Mouse (Mus musculus) stomach, embryonic 15.5 days (tissue): ENCODE results near the gene Erh. TPM values are rescaled to one million over a fixed set of nuclear protein-coding genes. Genes with fewer than 3 reads are reported as not detected.
A peak's percentile ranks its signal among the peaks of the same experiment; 100 is the strongest.

Experiments
- ATAC-seq: fragments of 200-750 bp; cut with Nextera tagmentation; 2 replicates; pipeline ENCODE4 v1.8.0; 2017; ENCODE audit warnings: low read depth, moderate number of reproducible peaks, moderate TSS enrichment; ENCODE audit not compliant: insufficient read depth, low FRiP score
- H3K27ac ChIP-seq: fragments of 300-500 bp; sonication (generic); 2 replicates; pipeline ENCODE4 v1.5.1; 2015; ENCODE audit warnings: mild to moderate bottlenecking, inconsistent platforms
- H3K27me3 ChIP-seq: fragments of 300-500 bp; sonication (generic); replicated peaks from 2 replicates; pipeline ENCODE4 v1.6.1; 2015; ENCODE audit warnings: inconsistent platforms
- H3K36me3 ChIP-seq: fragments of 300-500 bp; sonication (generic); 2 replicates; pipeline ENCODE4 v1.6.1; 2015; ENCODE audit warnings: inconsistent platforms
- H3K4me1 ChIP-seq: fragments of 300-500 bp; sonication (generic); 2 replicates; pipeline ENCODE4 v1.6.1; 2015; ENCODE audit warnings: inconsistent platforms
- H3K4me2 ChIP-seq: fragments of 300-500 bp; sonication (generic); 2 replicates; pipeline ENCODE4 v1.6.1; 2015; ENCODE audit warnings: mild to moderate bottlenecking, inconsistent platforms
- H3K4me3 ChIP-seq: fragments of 300-500 bp; sonication (generic); replicated peaks from 2 replicates; pipeline ENCODE4 v1.5.1; 2015; ENCODE audit warnings: inconsistent platforms
- H3K9ac ChIP-seq: fragments of 300-500 bp; sonication (generic); 2 replicates; pipeline ENCODE4 v1.6.1; 2015; ENCODE audit warnings: inconsistent platforms
- H3K9me3 ChIP-seq: fragments of 300-500 bp; sonication (generic); 2 replicates; pipeline ENCODE4 v1.6.1; 2016; ENCODE audit warnings: inconsistent platforms
- WGBS: fragments of 180-500 bp; shearing (Covaris S2); methylation state at CpG from one replicate; pipeline ENCODE4 v1.1.7; 2015; 5-methylcytosine and 5-hydroxymethylcytosine counted together
- polyA plus RNA-seq: library from polyadenylated mRNA; unstranded; fragments of >200 nt; fragmentation: Nextera tagmentation; extraction: Ambion mirVana; gene quantifications from 2 replicates; pipeline ENCODE4 v1.2.1, GENCODE M21; 2015

Gene Erh
- polyA plus RNA-seq, 1 experiment from 2014 or later: 258 TPM

- Histone ChIP-seq H3K4me2 (no peak overlapping the region), H3K4me1 (no peaks in the 10 kb centered on the region), H3K36me3 (no peaks in the 10 kb centered on the region), H3K9ac (no peak overlapping the region), H3K27me3 (no peaks in the 10 kb centered on the region), H3K9me3 (no peaks in the 10 kb centered on the region), H3K4me3 (no peak overlapping the region), H3K27ac (no peak overlapping the region)
- WGBS: 71% methylated on average over 3 of the region's 3 CpGs
- no peak for ATAC-seq
Observed at GRCm38 (mm10) chr12:80609928-80610327, 34.2 kb downstream of the Erh start.

GRCm38 (mm10) chr12:80608576-80608975 is 35.6 kb downstream of the Erh start:
- Histone ChIP-seq H3K9ac (no peak overlapping the region), H3K9me3 (no peaks in the 10 kb centered on the region), H3K4me2 (no peak overlapping the region), H3K27ac (no peak overlapping the region), H3K4me3 (no peak overlapping the region), H3K4me1 (peaks cover 11% of the 10 kb centered on the region), H3K27me3 (no peaks in the 10 kb centered on the region), H3K36me3 (no peaks in the 10 kb centered on the region)
- ATAC-seq: no peak
- 83% methylated on average over 1 of the region's 1 CpGs for WGBS

GRCm38 (mm10) chr12:80604218-80604617 is 39.9 kb downstream of the Erh start:
- Histone ChIP-seq H3K4me1 (peaks cover 18% of the 10 kb centered on the region), H3K4me3 (no peak overlapping the region), H3K27me3 (no peaks in the 10 kb centered on the region), H3K36me3 (no peaks in the 10 kb centered on the region), H3K9ac (no peak overlapping the region), H3K9me3 (no peaks in the 10 kb centered on the region), H3K27ac (peak overlapping the region; percentile 62), H3K4me2 (no peak overlapping the region)
- ATAC-seq: no peak
- WGBS: 86% methylated on average over 2 of the region's 2 CpGs

- no peaks in the 10 kb centered on the region for H3K36me3 ChIP-seq
- peaks cover 25% of the 10 kb centered on the region for H3K4me1 ChIP-seq
- no peak overlapping the region for H3K9ac ChIP-seq
- no peaks in the 10 kb centered on the region for H3K27me3 ChIP-seq
- peak overlapping the region; percentile 3; the same call in 1 of the 2 replicates for H3K4me2 ChIP-seq
- H3K27ac ChIP-seq: peak overlapping the region; percentile 62
- peak; percentile 41; the same call in 1 of the 2 replicates for ATAC-seq
- no peak overlapping the region for H3K4me3 ChIP-seq
- H3K9me3 ChIP-seq: no peaks in the 10 kb centered on the region
- 13% methylated on average over 4 of the region's 4 CpGs for WGBS
Observed at GRCm38 (mm10) chr12:80603566-80603965, 40.6 kb downstream of the Erh start.

- no peak overlapping the region for H3K27ac ChIP-seq
- no peak for ATAC-seq
- no peaks in the 10 kb centered on the region for H3K9me3 ChIP-seq
- 85% methylated on average over 5 of the region's 5 CpGs for whole genome bisulfite sequencing
- H3K4me2 ChIP-seq: no peak overlapping the region
- no peak overlapping the region for H3K9ac ChIP-seq
- H3K4me3 ChIP-seq: no peak overlapping the region
- no peaks in the 10 kb centered on the region for H3K36me3 ChIP-seq
- peaks cover 32% of the 10 kb centered on the region for H3K4me1 ChIP-seq
- H3K27me3 ChIP-seq: no peaks in the 10 kb centered on the region
Observed at GRCm38 (mm10) chr12:80602432-80602831, 41.7 kb downstream of the Erh start.

GRCm38 (mm10) chr12:80601597-80602269 is 42.4 kb downstream of the Erh start:
- WGBS: 80% methylated on average over 9 of the region's 9 CpGs
- H3K9ac ChIP-seq: no peak overlapping the region
- peaks cover 32% of the 10 kb centered on the region for H3K4me1 ChIP-seq
- H3K4me2 ChIP-seq: no peak overlapping the region
- H3K27ac ChIP-seq: no peak overlapping the region
- no peaks in the 10 kb centered on the region for H3K36me3 ChIP-seq
- no peak overlapping the region for H3K4me3 ChIP-seq
- no peaks in the 10 kb centered on the region for H3K27me3 ChIP-seq
- H3K9me3 ChIP-seq: no peaks in the 10 kb centered on the region
- no peak for ATAC-seq

GRCm38 (mm10) chr12:80598756-80599155 is 45.4 kb downstream of the Erh start:
- Histone ChIP-seq H3K9me3 (no peaks in the 10 kb centered on the region), H3K4me1 (peaks cover 22% of the 10 kb centered on the region), H3K27ac (peak overlapping the region; percentile 48; the same call in 1 of the 2 replicates), H3K27me3 (no peaks in the 10 kb centered on the region), H3K36me3 (no peaks in the 10 kb centered on the region), H3K4me3 (no peak overlapping the region), H3K4me2 (no peak overlapping the region), H3K9ac (no peak overlapping the region)
- 45% methylated on average over 6 of the region's 6 CpGs for WGBS
- no peak for ATAC-seq

GRCm38 (mm10) chr12:80598236-80598635 is 45.9 kb downstream of the Erh start:
- Histone ChIP-seq H3K36me3 (no peaks in the 10 kb centered on the region), H3K9ac (no peak overlapping the region), H3K4me1 (peaks cover 17% of the 10 kb centered on the region), H3K9me3 (no peaks in the 10 kb centered on the region), H3K4me2 (no peak overlapping the region), H3K4me3 (no peak overlapping the region), H3K27ac (peak overlapping the region; percentile 48; the same call in 1 of the 2 replicates), H3K27me3 (no peaks in the 10 kb centered on the region)
- ATAC-seq: no peak
- WGBS: 34% methylated on average over 7 of the region's 7 CpGs

GRCm38 (mm10) chr12:80595968-80596367 is 48.2 kb downstream of the Erh start:
- Histone ChIP-seq H3K4me1 (peaks cover 15% of the 10 kb centered on the region; the same call in 1 of the 2 replicates), H3K27me3 (no peaks in the 10 kb centered on the region), H3K4me2 (no peak overlapping the region), H3K4me3 (no peak overlapping the region), H3K9me3 (no peaks in the 10 kb centered on the region), H3K27ac (no peak overlapping the region), H3K9ac (no peak overlapping the region), H3K36me3 (no peaks in the 10 kb centered on the region)
- ATAC-seq: no peak
- 58% methylated on average over 4 of the region's 4 CpGs for WGBS

GRCm38 (mm10) chr12:80595566-80595965 is 48.6 kb downstream of the Erh start:
- Histone ChIP-seq H3K27ac (no peak overlapping the region), H3K9ac (no peak overlapping the region), H3K4me2 (no peak overlapping the region), H3K9me3 (no peaks in the 10 kb centered on the region), H3K36me3 (no peaks in the 10 kb centered on the region), H3K4me3 (no peak overlapping the region), H3K4me1 (peaks cover 15% of the 10 kb centered on the region; the same call in 1 of the 2 replicates), H3K27me3 (no peaks in the 10 kb centered on the region)
- no peak for ATAC-seq
- 94% methylated on average over 4 of the region's 4 CpGs for WGBS

GRCm38 (mm10) chr12:80594781-80595180 is 49.4 kb downstream of the Erh start:
- no peak overlapping the region for H3K9ac ChIP-seq
- peaks cover 15% of the 10 kb centered on the region; the same call in 1 of the 2 replicates for H3K4me1 ChIP-seq
- H3K4me3 ChIP-seq: no peak overlapping the region
- WGBS: 84% methylated on average over 4 of the region's 4 CpGs
- no peak overlapping the region for H3K27ac ChIP-seq
- H3K9me3 ChIP-seq: no peaks in the 10 kb centered on the region
- no peaks in the 10 kb centered on the region for H3K36me3 ChIP-seq
- no peaks in the 10 kb centered on the region for H3K27me3 ChIP-seq
- H3K4me2 ChIP-seq: no peak overlapping the region
- ATAC-seq: no peak

- H3K4me3 ChIP-seq: no peak overlapping the region
- H3K27me3 ChIP-seq: no peaks in the 10 kb centered on the region
- ATAC-seq: peak; percentile 25; the same call in 1 of the 2 replicates
- no peak overlapping the region for H3K27ac ChIP-seq
- H3K9ac ChIP-seq: no peak overlapping the region
- H3K36me3 ChIP-seq: no peaks in the 10 kb centered on the region
- 83% methylated on average over 4 of the region's 4 CpGs for WGBS
- no peaks in the 10 kb centered on the region for H3K9me3 ChIP-seq
- H3K4me1 ChIP-seq: peaks cover 13% of the 10 kb centered on the region; the same call in 1 of the 2 replicates
- H3K4me2 ChIP-seq: no peak overlapping the region
Observed at GRCm38 (mm10) chr12:80594141-80594540, 50.0 kb downstream of the Erh start.
